Mouse (Mus musculus): ENCODE measurements at regions not wholly inside any gene's neighbourhood (a gene's known extent, or its start where the extent isn't known, plus 50 kb on each side); places are given as distances from the start of the nearest gene placed in this dataset.

DNA sequence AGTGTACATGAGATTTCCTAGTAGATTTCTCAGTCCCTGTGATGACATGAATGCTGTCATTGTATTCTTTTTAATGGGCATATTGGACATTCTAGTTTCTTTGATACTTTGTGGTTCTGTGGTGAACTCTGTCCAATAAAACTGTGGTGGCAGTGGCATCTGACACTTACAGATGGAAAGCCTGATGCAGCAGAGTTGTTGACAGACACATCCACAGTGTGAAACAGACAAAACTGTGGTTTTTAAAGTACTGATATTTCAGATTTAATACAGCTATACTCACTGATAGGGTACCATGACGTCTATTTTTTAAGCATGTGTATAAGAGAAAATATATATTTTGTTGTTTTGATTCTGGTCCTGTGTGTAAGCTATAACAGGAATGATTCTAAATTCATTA lies 818.0 kb downstream of the Trim52 start:
- no peak overlapping the region for H3K9ac ChIP-seq (replicated peaks; ENCODE audit: low read length)
- H3K4me2 ChIP-seq (ENCODE audit: low read depth, low read length), result no peak overlapping the region
- no peak for DNase-seq (ENCODE audit: low spot score)
- H3K4me3 ChIP-seq (ENCODE audit: low read depth, low read length), result no peak overlapping the region
- 89% methylated on average over 1 of the region's 1 CpGs for WGBS
- H3K36me3 ChIP-seq (replicated peaks; ENCODE audit: control insufficient read depth, insufficient read depth, low read depth, low read length), result no peaks in the 10 kb centered on the region
- no peaks in the 10 kb centered on the region for H3K9me3 ChIP-seq (replicated peaks; ENCODE audit: control insufficient read depth, low read length)
- no peaks in the 10 kb centered on the region for H3K27me3 ChIP-seq (ENCODE audit: control insufficient read depth, insufficient read depth, low read length)
- H3K27ac ChIP-seq (replicated peaks; ENCODE audit: low read depth, low read length), result no peak overlapping the region
- no peak for ATAC-seq (replicated peaks; ENCODE audit: insufficient number of reproducible peaks, low FRiP score, low TSS enrichment, low read depth)
- no peaks in the 10 kb centered on the region for H3K4me1 ChIP-seq (ENCODE audit: control insufficient read depth, insufficient read depth, low read length)

GRCm38 (mm10) chr14:106924443-106924842 lies 818.4 kb downstream of the Trim52 start:
- H3K27ac ChIP-seq (replicated peaks; ENCODE audit: low read depth, low read length), result no peak overlapping the region
- H3K4me1 ChIP-seq (ENCODE audit: control insufficient read depth, insufficient read depth, low read length), result no peaks in the 10 kb centered on the region
- H3K9me3 ChIP-seq (replicated peaks; ENCODE audit: control insufficient read depth, low read length), result no peaks in the 10 kb centered on the region
- WGBS, result 87% methylated on average over 3 of the region's 3 CpGs
- H3K4me2 ChIP-seq (ENCODE audit: low read depth, low read length), result no peak overlapping the region
- no peaks in the 10 kb centered on the region for H3K27me3 ChIP-seq (ENCODE audit: control insufficient read depth, insufficient read depth, low read length)
- DNase-seq (ENCODE audit: low spot score) (no peak), ATAC-seq (replicated peaks; ENCODE audit: insufficient number of reproducible peaks, low FRiP score, low TSS enrichment, low read depth) (no peak)
- H3K9ac ChIP-seq (replicated peaks; ENCODE audit: low read length), result no peak overlapping the region
- no peak overlapping the region for H3K4me3 ChIP-seq (ENCODE audit: low read depth, low read length)
- H3K36me3 ChIP-seq (replicated peaks; ENCODE audit: control insufficient read depth, insufficient read depth, low read depth, low read length), result no peaks in the 10 kb centered on the region

DNA sequence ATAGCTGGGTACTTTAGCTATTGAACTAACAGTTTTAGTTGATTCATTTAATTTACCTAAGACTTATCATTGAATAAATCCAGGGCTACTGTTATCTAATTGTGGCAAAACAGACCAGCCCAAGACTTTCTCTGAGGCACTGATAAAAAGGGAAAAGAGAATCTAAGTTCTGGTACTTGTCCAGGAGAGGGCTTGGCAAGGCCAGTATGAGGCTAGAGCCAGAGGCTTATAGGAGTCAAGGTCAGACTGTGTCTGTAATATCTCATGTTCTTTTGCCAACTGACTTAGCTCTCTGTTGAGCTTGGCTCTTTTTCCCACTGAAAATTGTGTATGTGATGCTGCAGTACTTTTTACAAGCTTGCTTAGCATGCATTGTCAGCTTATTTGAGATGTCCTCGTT lies 839.3 kb downstream of the Trim52 start:
- H3K4me2 ChIP-seq (ENCODE audit: low read depth, low read length), result no peak overlapping the region
- no peaks in the 10 kb centered on the region for H3K9me3 ChIP-seq (replicated peaks; ENCODE audit: control insufficient read depth, low read length)
- H3K27me3 ChIP-seq (ENCODE audit: control insufficient read depth, insufficient read depth, low read length), result no peaks in the 10 kb centered on the region
- DNase-seq (ENCODE audit: low spot score) (no peak), ATAC-seq (replicated peaks; ENCODE audit: insufficient number of reproducible peaks, low FRiP score, low TSS enrichment, low read depth) (no peak)
- H3K36me3 ChIP-seq (replicated peaks; ENCODE audit: control insufficient read depth, insufficient read depth, low read depth, low read length), result no peaks in the 10 kb centered on the region
- H3K4me3 ChIP-seq (ENCODE audit: low read depth, low read length), result no peak overlapping the region
- no peaks in the 10 kb centered on the region for H3K4me1 ChIP-seq (ENCODE audit: control insufficient read depth, insufficient read depth, low read length)
- H3K9ac ChIP-seq (replicated peaks; ENCODE audit: low read length), result no peak overlapping the region
- 86% methylated on average over 1 of the region's 1 CpGs for WGBS
- no peak overlapping the region for H3K27ac ChIP-seq (replicated peaks; ENCODE audit: low read depth, low read length)

DNA sequence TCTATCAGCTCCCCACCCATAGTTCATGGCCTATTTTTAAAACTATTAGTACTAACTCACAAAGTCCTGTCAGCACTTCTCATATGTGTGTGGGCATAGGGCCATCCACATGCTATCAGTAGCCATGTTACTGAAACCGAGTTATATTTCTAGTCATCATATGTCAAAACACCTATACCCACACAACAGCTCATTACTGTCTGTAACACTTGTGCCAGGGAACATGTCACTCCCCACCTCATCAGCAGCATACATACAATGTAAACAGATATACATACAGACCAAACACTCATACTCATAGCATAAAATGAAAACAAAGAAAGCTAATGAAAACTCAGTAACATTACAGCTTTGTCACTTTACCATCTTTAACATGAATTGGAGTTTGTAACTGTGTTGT lies 872.0 kb downstream of the Trim52 start:
- H3K9ac ChIP-seq (replicated peaks; ENCODE audit: low read length), result no peak overlapping the region
- no peak overlapping the region for H3K27ac ChIP-seq (replicated peaks; ENCODE audit: low read depth, low read length)
- H3K4me2 ChIP-seq (ENCODE audit: low read depth, low read length), result no peak overlapping the region
- DNase-seq (ENCODE audit: low spot score) (no peak), ATAC-seq (replicated peaks; ENCODE audit: insufficient number of reproducible peaks, low FRiP score, low TSS enrichment, low read depth) (no peak)
- no peaks in the 10 kb centered on the region for H3K9me3 ChIP-seq (replicated peaks; ENCODE audit: control insufficient read depth, low read length)
- no peaks in the 10 kb centered on the region for H3K27me3 ChIP-seq (ENCODE audit: control insufficient read depth, insufficient read depth, low read length)
- no peaks in the 10 kb centered on the region for H3K36me3 ChIP-seq (replicated peaks; ENCODE audit: control insufficient read depth, insufficient read depth, low read depth, low read length)
- H3K4me3 ChIP-seq (ENCODE audit: low read depth, low read length), result no peak overlapping the region
- no peaks in the 10 kb centered on the region for H3K4me1 ChIP-seq (ENCODE audit: control insufficient read depth, insufficient read depth, low read length)
- WGBS, result 87% methylated on average over 1 of the region's 1 CpGs

- Histone ChIP-seq H3K27me3 (ENCODE audit: control insufficient read depth, insufficient read depth, low read length) (no peaks in the 10 kb centered on the region), H3K9ac (replicated peaks; ENCODE audit: low read length) (no peak overlapping the region), H3K4me2 (ENCODE audit: low read depth, low read length) (no peak overlapping the region), H3K9me3 (replicated peaks; ENCODE audit: control insufficient read depth, low read length) (no peaks in the 10 kb centered on the region), H3K36me3 (replicated peaks; ENCODE audit: control insufficient read depth, insufficient read depth, low read depth, low read length) (no peaks in the 10 kb centered on the region), H3K4me1 (ENCODE audit: control insufficient read depth, insufficient read depth, low read length) (no peaks in the 10 kb centered on the region), H3K27ac (replicated peaks; ENCODE audit: low read depth, low read length) (no peak overlapping the region), H3K4me3 (ENCODE audit: low read depth, low read length) (no peak overlapping the region)
- no peak for ATAC-seq (replicated peaks; ENCODE audit: insufficient number of reproducible peaks, low FRiP score, low TSS enrichment, low read depth)
- peak; percentile 25 for DNase-seq (ENCODE audit: low spot score)
- 19% methylated on average over 4 of the region's 4 CpGs for WGBS
These were observed 874.8 kb downstream of the Trim52 start for GRCm38 (mm10) chr14:106980752-106981151.

DNA sequence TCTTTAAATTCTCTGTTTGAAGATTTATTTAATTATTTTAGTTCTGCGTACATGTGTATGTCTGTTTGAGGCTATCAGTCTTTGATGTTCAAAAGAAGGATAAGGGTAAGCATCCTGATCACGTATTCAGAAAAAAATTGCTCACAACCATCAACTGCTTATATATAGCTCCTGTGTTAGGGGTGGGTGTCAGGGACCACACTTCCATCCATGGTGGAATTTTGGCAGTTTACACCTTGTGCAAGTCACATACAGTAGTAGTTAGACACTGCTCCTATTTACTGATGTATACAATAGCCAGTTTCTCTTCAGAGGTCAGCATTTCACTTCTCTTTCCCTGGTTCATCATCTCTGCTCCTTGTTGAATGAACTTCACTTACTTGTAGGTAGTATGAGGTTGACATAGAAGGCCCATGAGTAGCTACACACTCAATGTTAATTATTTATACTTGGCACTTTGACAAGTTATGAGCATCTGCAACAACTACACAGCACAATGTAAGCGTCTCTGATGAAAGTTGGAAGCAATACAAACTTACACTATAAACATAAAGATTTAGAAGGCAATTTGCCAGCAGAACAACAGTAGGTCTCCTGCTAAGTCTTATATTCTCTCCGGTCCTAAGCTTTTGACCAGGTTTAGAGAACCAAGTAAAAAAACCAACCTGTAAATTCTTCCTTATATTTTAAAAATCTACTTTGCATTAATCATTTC lies 891.7 kb downstream of the Trim52 start:
- no peaks in the 10 kb centered on the region for H3K4me1 ChIP-seq (ENCODE audit: control insufficient read depth, insufficient read depth, low read length)
- H3K4me3 ChIP-seq (ENCODE audit: low read depth, low read length), result no peak overlapping the region
- WGBS, result 89% methylated on average over 4 of the region's 4 CpGs
- no peaks in the 10 kb centered on the region for H3K36me3 ChIP-seq (replicated peaks; ENCODE audit: control insufficient read depth, insufficient read depth, low read depth, low read length)
- no peaks in the 10 kb centered on the region for H3K27me3 ChIP-seq (ENCODE audit: control insufficient read depth, insufficient read depth, low read length)
- ATAC-seq (replicated peaks; ENCODE audit: insufficient number of reproducible peaks, low FRiP score, low TSS enrichment, low read depth) (no peak), DNase-seq (ENCODE audit: low spot score) (no peak)
- no peak overlapping the region for H3K9ac ChIP-seq (replicated peaks; ENCODE audit: low read length)
- H3K4me2 ChIP-seq (ENCODE audit: low read depth, low read length), result no peak overlapping the region
- no peaks in the 10 kb centered on the region for H3K9me3 ChIP-seq (replicated peaks; ENCODE audit: control insufficient read depth, low read length)
- no peak overlapping the region for H3K27ac ChIP-seq (replicated peaks; ENCODE audit: low read depth, low read length)

- no peak overlapping the region for H3K27ac ChIP-seq (replicated peaks; ENCODE audit: low read depth, low read length)
- 90% methylated on average over 1 of the region's 1 CpGs for WGBS
- H3K4me3 ChIP-seq (ENCODE audit: low read depth, low read length), result no peak overlapping the region
- no peak overlapping the region for H3K4me2 ChIP-seq (ENCODE audit: low read depth, low read length)
- no peaks in the 10 kb centered on the region for H3K9me3 ChIP-seq (replicated peaks; ENCODE audit: control insufficient read depth, low read length)
- ATAC-seq (replicated peaks; ENCODE audit: insufficient number of reproducible peaks, low FRiP score, low TSS enrichment, low read depth), result no peak
- no peak overlapping the region for H3K9ac ChIP-seq (replicated peaks; ENCODE audit: low read length)
- no peaks in the 10 kb centered on the region for H3K4me1 ChIP-seq (ENCODE audit: control insufficient read depth, insufficient read depth, low read length)
- H3K27me3 ChIP-seq (ENCODE audit: control insufficient read depth, insufficient read depth, low read length), result no peaks in the 10 kb centered on the region
- H3K36me3 ChIP-seq (replicated peaks; ENCODE audit: control insufficient read depth, insufficient read depth, low read depth, low read length), result no peaks in the 10 kb centered on the region
- DNase-seq (ENCODE audit: low spot score), result no peak
These were observed 899.0 kb downstream of the Trim52 start for GRCm38 (mm10) chr14:107004981-107005380.

- ATAC-seq (replicated peaks; ENCODE audit: insufficient number of reproducible peaks, low FRiP score, low TSS enrichment, low read depth), result no peak
- Histone ChIP-seq H3K9me3 (replicated peaks; ENCODE audit: control insufficient read depth, low read length) (no peaks in the 10 kb centered on the region), H3K27ac (replicated peaks; ENCODE audit: low read depth, low read length) (no peak overlapping the region), H3K4me2 (ENCODE audit: low read depth, low read length) (no peak overlapping the region), H3K27me3 (ENCODE audit: control insufficient read depth, insufficient read depth, low read length) (no peaks in the 10 kb centered on the region), H3K36me3 (replicated peaks; ENCODE audit: control insufficient read depth, insufficient read depth, low read depth, low read length) (no peaks in the 10 kb centered on the region), H3K4me1 (ENCODE audit: control insufficient read depth, insufficient read depth, low read length) (no peaks in the 10 kb centered on the region), H3K9ac (replicated peaks; ENCODE audit: low read length) (no peak overlapping the region), H3K4me3 (ENCODE audit: low read depth, low read length) (no peak overlapping the region)
- DNase-seq (ENCODE audit: low spot score), result peak; percentile 34
- WGBS, result 54% methylated on average over 2 of the region's 2 CpGs
These were observed 903.6 kb downstream of the Trim52 start for GRCm38 (mm10) chr14:107009617-107010016.

Measured in embryonic facial prominence, embryonic 11.5 days (tissue).